Comparison of ENCODE assay signal across 10 mouse cellular contexts in genomic region chr6:67198085-67198484, GRCm38 (mm10). TPM values are rescaled to one million over a fixed set of nuclear protein-coding genes. Genes with fewer than 3 reads are reported as not detected.
DNase-seq lines count a peak whose midpoint lies in the region; ATAC-seq and TF ChIP-seq lines count a peak whose summit lies in the region.
"Had no signal": no experiment of that assay in that cellular context is flagged by ENCODE, and none has a peak within 500 bp of the region (broad histone marks: within the 10 kb centered on the region; RNA-seq: fewer than 3 reads in every experiment).

No protein-coding gene starts in this region.

- H3K27ac ChIP-seq in gastrocnemius, adult 2 months, result no peak overlapping the region
- no peak overlapping the region for H3K27ac ChIP-seq in neural tube, embryonic 15.5 days (replicated peaks)
- H3K27ac ChIP-seq: embryonic facial prominence, embryonic 12.5 days had no signal

- DNase-seq in gastrocnemius, adult 2 months, result peak; percentile 45
- DNase-seq in gastrocnemius, postnatal 36 days, result no peak
- DNase-seq in neural tube, embryonic 10.5 days (ENCODE audit: extremely low spot score, low spot score), result peak; percentile 23
- peak; percentile 59 for DNase-seq in R1 (ENCODE audit: low read depth, low spot score)
- DNase-seq in heart, postnatal 36 days, result peak; percentile 24 to 46
- peak; percentile 25 for DNase-seq in retina, embryonic 14.5 days (ENCODE audit: low spot score)

- H3K4me1 ChIP-seq in neural tube, embryonic 15.5 days, result peaks cover 9% of the 10 kb centered on the region; the same call in 1 of the 2 replicates

- H3K9me3 ChIP-seq in neural tube, embryonic 15.5 days (replicated peaks), result no peaks in the 10 kb centered on the region
- H3K9me3 ChIP-seq: embryonic facial prominence, embryonic 12.5 days had no signal

- intact Hi-C loops in gastrocnemius, adult 2 months (cut with DNase I), result loop anchor here (1.0 to 5.0 kb wide), 3 partner anchors 25 to 120 kb away; no protein-coding TSS in a partner anchor
- intact Hi-C loops in gastrocnemius, postnatal 36 days (cut with DNase I), result loop anchor here (5.0 kb wide), 2 partner anchors 34 to 119 kb away; no protein-coding TSS in a partner anchor
- intact Hi-C loops in heart, postnatal 36 days (cut with DNase I), result loop anchor here (1.0 kb wide), 2 partner anchors 120 to 238 kb away; no protein-coding TSS in a partner anchor

- TF ChIP-seq CTCF in gastrocnemius, adult 2 months (IDR thresholded peaks at IDR 0.05), result peak; percentile 79

- ATAC-seq in neural tube, embryonic 15.5 days (ENCODE audit: low FRiP score), result no peak
- no peak for ATAC-seq in monocyte, adult 5-6 weeks (replicated peaks; ENCODE audit: insufficient number of reproducible peaks, low FRiP score, low TSS enrichment, poor library complexity, severe bottlenecking)

- 24% methylated on average over 4 of the region's 4 CpGs for WGBS in neural tube, embryonic 15.5 days

- H3K4me3 ChIP-seq in gastrocnemius, adult 2 months, result no peak overlapping the region
- no peak overlapping the region for H3K4me3 ChIP-seq in neural tube, embryonic 15.5 days (replicated peaks)
- H3K4me3 ChIP-seq: embryonic facial prominence, embryonic 12.5 days; myocyte had no signal

- H3K36me3 ChIP-seq in neural tube, embryonic 15.5 days, result no peaks in the 10 kb centered on the region
- H3K36me3 ChIP-seq: embryonic facial prominence, embryonic 12.5 days had no signal

- H3K4me2 ChIP-seq in neural tube, embryonic 15.5 days, result no peak overlapping the region
- H3K4me2 ChIP-seq: embryonic facial prominence, embryonic 12.5 days had no signal

- H3K27me3 ChIP-seq in neural tube, embryonic 15.5 days (replicated peaks), result no peaks in the 10 kb centered on the region
- H3K27me3 ChIP-seq: embryonic facial prominence, embryonic 12.5 days had no signal

- no peak overlapping the region for H3K9ac ChIP-seq in neural tube, embryonic 15.5 days (replicated peaks)
- H3K9ac ChIP-seq: embryonic facial prominence, embryonic 12.5 days had no signal

RNA-seq across cellular contexts. Expression of gene Serbp1, which starts 39.9 kb away (rescaled TPM):
- 100 to 1,000 TPM; 283 to 348 TPM for total RNA-seq in gastrocnemius, adult 2 months (2021)
- 100 to 1,000 TPM; 255 to 326 TPM for total RNA-seq in gastrocnemius, postnatal 36 days (2021)
- polyA plus RNA-seq in neural tube, embryonic 15.5 days (2015; fragmentation: Nextera tagmentation; extraction: Ambion mirVana), result 293 and 341 TPM in 2 replicates
- total RNA-seq in heart, postnatal 36 days (2021), result 100 to 1,000 TPM; 201 to 234 TPM
- 751 to 1,070 TPM (median 922 TPM) in 3 replicates for total RNA-seq in monocyte, adult 5-6 weeks (2017)

Comparison
In these comparisons a context has a peak if more than half of its experiments do, and no peak if none do; other contexts are left out.
1. DNase-seq: peak in gastrocnemius, adult 2 months (single experiment), neural tube, embryonic 10.5 days (single experiment), R1 (single experiment), heart, postnatal 36 days (2 of 2) and retina, embryonic 14.5 days (single experiment); none in gastrocnemius, postnatal 36 days (0 of 2).